Mouse (Mus musculus) layer of hippocampus, adult 2 months (tissue): ENCODE data around the gene Mrpl23. TPM values are rescaled to one million over a fixed set of nuclear protein-coding genes. Genes with fewer than 3 reads are reported as not detected.

ENCODE experiments used
- DNase-seq, 2 experiments: peaks; one replicate each; pipeline ENCODE4 v3.0.0; 2022; ENCODE audit warnings: low spot score in 2 of 2
- H3K27ac ChIP-seq: fragments of 200-600 bp; 2 replicates; pipeline ENCODE4 v1.8.1; 2022
- H3K4me3 ChIP-seq: fragments of 200-600 bp; 2 replicates; pipeline ENCODE4 v1.8.1; 2022; ENCODE audit warnings: mild to moderate bottlenecking
- CTCF ChIP-seq: fragments of 200-600 bp; conservative IDR thresholded peaks from 2 replicates; pipeline ENCODE4 v1.8.1; 2022; ENCODE audit warnings: antibody characterized with exemption, mild to moderate bottlenecking, moderate library complexity
- microRNA-seq, 2 experiments: library from miRNA; unstranded; fragments of <30 nt; microRNA quantifications; one replicate each; pipeline ENCODE4 v1.2.0; 2021
- total RNA-seq, 2 experiments: library from RNA; stranded (reverse); gene quantifications; 2 replicates each; pipeline ENCODE4 v1.2.3; 2021

Gene Mrpl23
- total RNA-seq, 2 experiments from 2014 or later, result 7.9 to 8.8 TPM

- H3K4me3 ChIP-seq, result no peak overlapping the region
- no peak overlapping the region for H3K27ac ChIP-seq
- TF ChIP-seq CTCF, result no peak
- no peak for DNase-seq
These were observed 43.0 kb downstream of the Mrpl23 start for GRCm38 (mm10) chr7:142575491-142575890.

- Histone ChIP-seq H3K4me3 (no peak overlapping the region), H3K27ac (no peak overlapping the region)
- TF ChIP-seq CTCF, result no peak
- no peak for DNase-seq
These were observed 43.5 kb downstream of the Mrpl23 start for GRCm38 (mm10) chr7:142575971-142576370.

GRCm38 (mm10) chr7:142576472-142577326, 44.2 kb downstream of the Mrpl23 start:
- Histone ChIP-seq H3K4me3 (no peak overlapping the region), H3K27ac (no peak overlapping the region)
- no peak for TF ChIP-seq CTCF
- no peak for DNase-seq

GRCm38 (mm10) chr7:142577806-142578423, 45.4 kb downstream of the Mrpl23 start:
- Histone ChIP-seq H3K27ac (no peak overlapping the region), H3K4me3 (no peak overlapping the region)
- no peak for DNase-seq
- TF ChIP-seq CTCF, result no peak

GRCm38 (mm10) chr7:142579069-142579468, 46.6 kb downstream of the Mrpl23 start:
- DNase-seq, result no peak
- Histone ChIP-seq H3K27ac (no peak overlapping the region), H3K4me3 (no peak overlapping the region)
- peak; percentile 46 for TF ChIP-seq CTCF

GRCm38 (mm10) chr7:142580121-142580879, 47.8 kb downstream of the Mrpl23 start:
- peak overlapping the region; percentile 51 for H3K4me3 ChIP-seq
- TF ChIP-seq CTCF, result peak; percentile 66
- no peak overlapping the region for H3K27ac ChIP-seq

GRCm38 (mm10) chr7:142581186-142581585, 48.7 kb downstream of the Mrpl23 start:
- no peak for DNase-seq
- no peak for TF ChIP-seq CTCF
- no peak overlapping the region for H3K27ac ChIP-seq
- peak overlapping the region; percentile 36; the same call in 1 of the 2 replicates for H3K4me3 ChIP-seq

More at GRCm38 (mm10) chr7:142580121-142580879, 47.8 kb downstream of the Mrpl23 start:
- DNase-seq, result peak in 1 of 2 experiments; percentile 57

- Histone ChIP-seq H3K4me3 (peak overlapping the region; percentile 36; the same call in 1 of the 2 replicates), H3K27ac (no peak overlapping the region)
- peak; percentile 74 for TF ChIP-seq CTCF
These were observed 49.3 kb downstream of the Mrpl23 start for GRCm38 (mm10) chr7:142581656-142582228.

GRCm38 (mm10) chr7:142584882-142585281, 52.4 kb downstream of the Mrpl23 start:
- Histone ChIP-seq H3K27ac (peak overlapping the region; percentile 94), H3K4me3 (no peak overlapping the region)
- no peak for TF ChIP-seq CTCF
- peak; percentile 30 to 41 for DNase-seq

More at GRCm38 (mm10) chr7:142581656-142582228, 49.3 kb downstream of the Mrpl23 start:
- peak in 1 of 2 experiments; percentile 38 for DNase-seq

- TF ChIP-seq CTCF, result no peak
- H3K4me3 ChIP-seq, result no peak overlapping the region
- H3K27ac ChIP-seq, result peak overlapping the region; percentile 94
- DNase-seq, result peak; percentile 44 to 52
These were observed 53.4 kb downstream of the Mrpl23 start for GRCm38 (mm10) chr7:142585890-142586289.

- Histone ChIP-seq H3K4me3 (no peak overlapping the region), H3K27ac (peak overlapping the region; percentile 94)
- DNase-seq, result peak; percentile 47 to 67
- no peak for TF ChIP-seq CTCF
These were observed 55.9 kb downstream of the Mrpl23 start for GRCm38 (mm10) chr7:142588282-142588941.

Small RNAs within 50 kb of the gene (microRNA-seq; reads per million reads assigned to microRNA genes)
- gene Mir675, result 0 reads per million in 2 experiments

Other genes starting within 250 kb of the Mrpl23 start
- gene Krtap5-1, start 235.6 kb upstream of the Mrpl23 start, total RNA-seq, result not detected
- gene Krtap5-4, start 229.1 kb upstream of the Mrpl23 start, total RNA-seq, result not detected
- 10 to 100 TPM; 35.3 to 38.6 TPM for gene Ifitm10, start 158.9 kb upstream of the Mrpl23 start, total RNA-seq
- 1 to 10 TPM in 1 of 2 experiments, not detected in 1; 4.4 TPM for gene Gm49369, start 150.0 kb upstream of the Mrpl23 start, total RNA-seq
- 100 to 1,000 TPM; 291 to 297 TPM for gene Ctsd, start 144.6 kb upstream of the Mrpl23 start, total RNA-seq
- gene Syt8, start 97.8 kb upstream of the Mrpl23 start, total RNA-seq, result not detected
- not detected for gene Tnni2, start 90.9 kb upstream of the Mrpl23 start, total RNA-seq
- 1 to 10 TPM; 1.4 to 1.7 TPM for gene Lsp1, start 71.9 kb upstream of the Mrpl23 start, total RNA-seq
- not detected for gene Tnnt3, start 33.9 kb upstream of the Mrpl23 start, total RNA-seq
- 10 to 100 TPM; 45.8 to 68.2 TPM for gene Igf2, start 134.1 kb downstream of the Mrpl23 start, total RNA-seq
- gene Gm49394, start 137.3 kb downstream of the Mrpl23 start, total RNA-seq, result not detected
- gene Ins2, start 210.7 kb downstream of the Mrpl23 start, total RNA-seq, result not detected